Mouse (Mus musculus) ES-E14 (cell line): ENCODE data around the gene Borcs6.

Experiments
- CHD2 ChIP-seq: IDR thresholded peaks from 2 replicates; pipeline ENCODE4 v1.6.1; 2014; ENCODE audit warnings: mild to moderate bottlenecking, low read depth, low read length, inconsistent platforms
- HCFC1 ChIP-seq: IDR thresholded peaks from 2 replicates; pipeline ENCODE4 v1.6.1; 2012; ENCODE audit warnings: low read length, inconsistent platforms, borderline replicate concordance; ENCODE audit not compliant: insufficient read depth
- ZNF384 ChIP-seq: IDR thresholded peaks from 2 replicates; pipeline ENCODE4 v1.6.1; 2012; ENCODE audit warnings: low read depth, low read length, inconsistent platforms

DNA sequence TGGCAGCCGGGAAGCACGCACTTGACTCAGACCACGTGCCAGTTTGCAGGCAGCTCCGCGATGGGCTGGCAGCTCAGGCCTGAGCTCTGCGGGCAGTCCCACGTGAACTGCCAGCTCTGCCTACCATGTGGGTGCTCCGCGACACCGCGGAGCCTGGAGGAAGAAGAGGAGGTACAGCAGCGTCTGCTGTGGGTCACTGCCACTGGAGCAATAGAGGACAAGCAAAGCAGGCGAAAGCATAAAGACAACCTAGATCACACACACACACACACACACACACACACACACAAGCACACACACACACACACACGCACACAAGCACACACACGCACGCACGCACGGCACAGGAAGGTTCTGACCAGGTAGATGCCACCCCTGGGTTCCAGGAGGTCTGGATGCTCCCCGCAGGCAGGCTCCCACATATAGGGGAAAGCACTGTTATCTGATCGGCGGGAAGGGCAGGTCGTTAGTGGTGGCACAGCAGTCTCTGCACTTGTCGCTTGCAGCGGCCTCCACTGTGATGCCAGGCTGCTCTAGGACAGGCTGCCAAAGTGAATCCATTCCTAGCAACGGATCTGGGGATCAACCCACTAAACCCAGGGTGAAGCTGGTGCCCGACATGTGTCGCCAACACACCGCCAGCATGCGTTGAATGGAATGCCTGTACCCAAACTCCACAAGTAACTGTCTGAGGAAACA lies 6.8 kb downstream of the Borcs6 start:
- TF ChIP-seq HCFC1 (no peak), CHD2 (no peak), ZNF384 (no peak)
